Mouse (Mus musculus) testis, adult 2 months (tissue): ENCODE measurements around the gene Ercc6l2.

Experiments
- CTCF ChIP-seq: fragments of 200-500 bp; IDR thresholded peaks from 2 replicates; pipeline ENCODE4 v1.5.1; 2012; ENCODE audit warnings: low read depth, mild to moderate bottlenecking, inconsistent platforms, low read length, moderate library complexity; ENCODE audit not compliant: control insufficient read depth, insufficient read depth, insufficient replicate concordance
- POLR2A ChIP-seq: fragments of 200-500 bp; IDR thresholded peaks from 2 replicates; pipeline ENCODE4 v1.6.1; 2012; ENCODE audit warnings: low read depth, mild to moderate bottlenecking, inconsistent platforms, low read length, moderate library complexity; ENCODE audit not compliant: control insufficient read depth

DNA sequence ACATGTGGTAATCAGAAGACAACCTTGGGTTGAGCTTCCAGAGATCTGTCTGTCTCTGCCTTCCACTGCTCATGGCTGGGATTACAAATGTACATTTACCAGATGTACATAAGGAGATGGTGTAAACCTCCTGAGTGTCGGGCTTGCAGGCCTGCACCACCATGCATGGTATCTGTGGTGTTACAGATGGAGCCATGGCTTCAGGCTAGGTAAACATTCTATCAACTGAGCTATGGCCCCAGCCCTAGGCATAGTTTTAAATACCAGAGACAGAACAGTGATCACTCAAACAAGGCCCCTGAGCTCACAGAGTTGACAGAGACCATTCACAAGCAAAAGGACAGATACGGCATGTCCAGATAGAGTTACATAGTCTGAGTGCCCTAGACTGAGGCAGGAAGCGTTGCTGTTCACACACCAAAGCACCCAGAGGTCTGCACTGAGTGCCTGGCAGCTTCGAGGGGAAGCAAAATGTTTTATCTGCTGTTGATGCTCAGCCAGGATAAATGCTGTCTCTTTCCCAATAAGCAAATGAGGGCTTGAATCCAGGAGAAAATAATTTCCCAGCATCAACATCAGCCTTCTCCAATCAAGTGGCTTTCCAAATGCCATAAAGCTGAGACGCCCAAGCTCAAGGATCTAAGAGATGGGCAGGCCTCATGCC is 95.2 kb downstream of the Ercc6l2 start:
- TF ChIP-seq POLR2A (no peak), CTCF (no peak)
